Mouse (Mus musculus) liver, embryonic 15.5 days (tissue): ENCODE measurements at regions not wholly inside any gene's neighbourhood (a gene's known extent, or its start where the extent isn't known, plus 50 kb on each side); places are given as distances from the start of the nearest gene placed in this dataset.

Experiments used
- ATAC-seq: fragments of 200-750 bp; cut with Nextera tagmentation; 2 replicates; pipeline ENCODE4 v1.8.0; 2017; ENCODE audit warnings: moderate number of reproducible peaks, mild to moderate bottlenecking, moderate library complexity; ENCODE audit not compliant: insufficient read depth
- H3K27ac ChIP-seq: fragments of 300-500 bp; sonication (generic); replicated peaks from 2 replicates; pipeline ENCODE4 v1.5.1; 2015; ENCODE audit warnings: mild to moderate bottlenecking, inconsistent platforms
- H3K27me3 ChIP-seq: fragments of 300-500 bp; sonication (generic); 2 replicates; pipeline ENCODE4 v1.6.1; 2015; ENCODE audit warnings: mild to moderate bottlenecking, inconsistent platforms
- H3K36me3 ChIP-seq: fragments of 300-500 bp; sonication (generic); replicated peaks from 2 replicates; pipeline ENCODE4 v1.6.1; 2015; ENCODE audit warnings: moderate library complexity, mild to moderate bottlenecking, inconsistent platforms
- H3K4me1 ChIP-seq: fragments of 300-500 bp; sonication (generic); replicated peaks from 2 replicates; pipeline ENCODE4 v1.6.1; 2015; ENCODE audit warnings: inconsistent platforms
- H3K4me2 ChIP-seq: fragments of 300-500 bp; sonication (generic); 2 replicates; pipeline ENCODE4 v1.6.1; 2015; ENCODE audit warnings: moderate library complexity, mild to moderate bottlenecking, inconsistent platforms
- H3K4me3 ChIP-seq: fragments of 300-500 bp; sonication (generic); replicated peaks from 2 replicates; pipeline ENCODE4 v1.5.1; 2015; ENCODE audit warnings: mild to moderate bottlenecking, inconsistent platforms
- H3K9ac ChIP-seq: fragments of 300-500 bp; sonication (generic); 2 replicates; pipeline ENCODE4 v1.6.1; 2015; ENCODE audit warnings: moderate library complexity, mild to moderate bottlenecking, inconsistent platforms
- H3K9me3 ChIP-seq: fragments of 300-500 bp; sonication (generic); replicated peaks from 2 replicates; pipeline ENCODE4 v1.6.1; 2016; ENCODE audit warnings: inconsistent platforms
- WGBS: fragments of 180-500 bp; shearing (Covaris S2); methylation state at CpG from one replicate; pipeline ENCODE4 v1.1.7; 2015; ENCODE audit warnings: mixed read lengths; ENCODE audit not compliant: insufficient replicate concordance; 5-methylcytosine and 5-hydroxymethylcytosine counted together

GRCm38 (mm10) chr8:89833715-89834114 lies 514.4 kb downstream of the Tox3 start:
- Histone ChIP-seq H3K4me1 (no peaks in the 10 kb centered on the region), H3K36me3 (no peaks in the 10 kb centered on the region), H3K9ac (no peak overlapping the region), H3K9me3 (no peaks in the 10 kb centered on the region), H3K27ac (no peak overlapping the region), H3K4me3 (no peak overlapping the region), H3K4me2 (no peak overlapping the region), H3K27me3 (no peaks in the 10 kb centered on the region)
- WGBS, result 55% methylated on average over 4 of the region's 4 CpGs
- no peak for ATAC-seq

- Histone ChIP-seq H3K9ac (no peak overlapping the region), H3K4me3 (no peak overlapping the region), H3K4me2 (no peak overlapping the region), H3K4me1 (no peaks in the 10 kb centered on the region), H3K36me3 (no peaks in the 10 kb centered on the region), H3K27ac (no peak overlapping the region), H3K27me3 (no peaks in the 10 kb centered on the region), H3K9me3 (no peaks in the 10 kb centered on the region)
- WGBS, result 30% methylated on average over 3 of the region's 3 CpGs
- no peak for ATAC-seq
Measured at GRCm38 (mm10) chr8:89824586-89824985, 523.6 kb downstream of the Tox3 start.

GRCm38 (mm10) chr8:89823631-89824030 lies 524.5 kb downstream of the Tox3 start:
- ATAC-seq, result no peak

DNA sequence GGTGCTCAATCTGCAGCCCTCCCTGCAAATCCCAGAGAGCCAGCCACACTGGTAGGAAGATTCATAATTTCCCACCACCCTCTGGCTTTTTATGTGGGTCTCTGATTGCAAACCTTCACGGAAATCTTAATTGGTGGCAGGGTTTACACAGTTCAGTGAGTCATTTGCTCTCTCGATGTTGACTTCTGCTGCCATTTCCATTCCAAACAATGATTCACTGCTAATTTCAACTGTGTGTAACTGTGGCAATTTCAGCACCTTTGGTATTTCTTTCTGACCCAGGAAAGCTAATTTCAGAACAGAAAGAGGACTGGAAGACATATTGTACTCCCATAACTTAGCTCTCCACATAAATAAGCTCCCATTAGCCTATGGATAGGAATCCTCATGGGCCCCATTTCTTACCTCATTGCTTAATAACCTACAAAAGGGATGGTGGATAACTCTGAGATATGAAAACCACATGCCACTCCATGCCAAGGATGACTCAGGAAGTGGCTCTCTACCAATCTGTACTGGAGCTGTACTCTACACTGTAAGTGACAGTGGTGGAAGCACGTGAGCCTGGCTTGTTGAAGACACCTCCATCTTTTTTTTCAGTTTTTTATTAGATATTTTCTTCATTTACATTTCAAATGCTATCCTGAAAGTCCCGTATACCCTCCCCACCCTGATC lies 536.0 kb downstream of the Tox3 start:
- H3K9ac ChIP-seq, result no peak overlapping the region
- H3K27ac ChIP-seq, result no peak overlapping the region
- no peaks in the 10 kb centered on the region for H3K4me1 ChIP-seq
- no peak overlapping the region for H3K4me2 ChIP-seq
- no peak for ATAC-seq
- H3K9me3 ChIP-seq, result no peaks in the 10 kb centered on the region
- no peaks in the 10 kb centered on the region for H3K36me3 ChIP-seq
- no peaks in the 10 kb centered on the region for H3K27me3 ChIP-seq
- 50% methylated on average over 4 of the region's 4 CpGs for WGBS
- no peak overlapping the region for H3K4me3 ChIP-seq

More at GRCm38 (mm10) chr8:89823631-89824030, 524.5 kb downstream of the Tox3 start:
- H3K9me3 ChIP-seq, result no peaks in the 10 kb centered on the region
- no peak overlapping the region for H3K4me3 ChIP-seq
- no peak overlapping the region for H3K27ac ChIP-seq
- H3K27me3 ChIP-seq, result no peaks in the 10 kb centered on the region
- no peak overlapping the region for H3K9ac ChIP-seq
- H3K36me3 ChIP-seq, result no peaks in the 10 kb centered on the region
- H3K4me1 ChIP-seq, result no peaks in the 10 kb centered on the region
- H3K4me2 ChIP-seq, result no peak overlapping the region

DNA sequence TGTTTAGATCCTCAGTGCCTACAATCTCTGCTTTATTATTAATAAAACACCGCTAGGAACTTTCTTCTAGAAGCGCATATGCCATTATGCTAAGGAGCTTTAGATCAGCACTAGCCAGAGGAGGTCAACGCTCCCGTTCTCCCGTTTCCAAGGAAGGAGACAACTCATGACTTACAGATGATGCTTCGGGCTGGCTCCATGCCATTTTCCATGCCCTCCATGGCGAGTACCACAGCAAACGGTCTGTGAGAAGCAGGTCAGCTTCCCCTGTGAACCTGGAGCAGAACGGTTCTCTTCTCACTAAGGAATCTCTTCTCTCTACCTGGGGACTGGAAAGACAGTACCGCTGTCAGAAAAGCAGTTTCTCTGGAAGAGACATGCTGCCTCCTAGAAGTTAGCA lies 559.8 kb downstream of the Tox3 start:
- no peak for ATAC-seq
- H3K4me3 ChIP-seq, result no peak overlapping the region
- no peaks in the 10 kb centered on the region for H3K9me3 ChIP-seq
- no peaks in the 10 kb centered on the region for H3K27me3 ChIP-seq
- H3K4me2 ChIP-seq, result no peak overlapping the region
- no peaks in the 10 kb centered on the region for H3K36me3 ChIP-seq
- WGBS, result 62% methylated on average over 10 of the region's 10 CpGs
- no peak overlapping the region for H3K9ac ChIP-seq
- no peaks in the 10 kb centered on the region for H3K4me1 ChIP-seq
- H3K27ac ChIP-seq, result no peak overlapping the region

- H3K27me3 ChIP-seq, result no peaks in the 10 kb centered on the region
- ATAC-seq, result no peak
- WGBS, result 62% methylated on average over 17 of the region's 17 CpGs
Measured at GRCm38 (mm10) chr8:89787050-89787905, 560.9 kb downstream of the Tox3 start.

GRCm38 (mm10) chr8:89785011-89785410 lies 563.1 kb downstream of the Tox3 start:
- no peak for ATAC-seq
- H3K4me1 ChIP-seq, result no peaks in the 10 kb centered on the region
- no peak overlapping the region for H3K4me3 ChIP-seq
- 17% methylated on average over 7 of the region's 7 CpGs for WGBS
- H3K4me2 ChIP-seq, result no peak overlapping the region
- no peaks in the 10 kb centered on the region for H3K27me3 ChIP-seq
- no peak overlapping the region for H3K9ac ChIP-seq
- no peak overlapping the region for H3K27ac ChIP-seq
- H3K9me3 ChIP-seq, result no peaks in the 10 kb centered on the region
- H3K36me3 ChIP-seq, result no peaks in the 10 kb centered on the region

More at GRCm38 (mm10) chr8:89787050-89787905, 560.9 kb downstream of the Tox3 start:
- H3K9ac ChIP-seq, result no peak overlapping the region
- no peak overlapping the region for H3K4me2 ChIP-seq
- no peak overlapping the region for H3K4me3 ChIP-seq
- no peaks in the 10 kb centered on the region for H3K36me3 ChIP-seq
- no peak overlapping the region for H3K27ac ChIP-seq
- H3K4me1 ChIP-seq, result no peaks in the 10 kb centered on the region
- H3K9me3 ChIP-seq, result no peaks in the 10 kb centered on the region

DNA sequence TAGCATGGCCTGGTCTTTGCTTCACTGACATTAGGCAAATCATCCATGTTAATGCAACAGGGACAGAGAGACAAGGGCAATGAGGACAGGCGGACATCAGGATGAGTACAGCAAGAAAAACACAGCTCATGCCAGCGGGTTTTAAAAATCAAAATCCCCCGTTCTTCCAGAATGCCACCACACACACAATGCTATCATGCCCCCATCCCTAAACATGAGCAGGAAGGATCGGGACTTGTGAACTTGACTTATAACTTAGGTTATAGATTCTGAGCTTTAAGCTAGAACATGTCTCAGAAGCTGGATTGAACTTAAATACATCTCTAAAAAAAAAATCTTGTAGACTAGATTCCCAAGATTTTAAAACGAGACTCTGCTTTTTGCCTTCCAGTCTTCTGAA lies 564.8 kb downstream of the Tox3 start:
- Histone ChIP-seq H3K27ac (no peak overlapping the region), H3K27me3 (no peaks in the 10 kb centered on the region), H3K36me3 (no peaks in the 10 kb centered on the region), H3K4me3 (no peak overlapping the region), H3K9me3 (no peaks in the 10 kb centered on the region), H3K4me2 (no peak overlapping the region), H3K4me1 (no peaks in the 10 kb centered on the region), H3K9ac (no peak overlapping the region)
- 67% methylated on average over 5 of the region's 5 CpGs for WGBS
- no peak for ATAC-seq

GRCm38 (mm10) chr8:89766387-89766786 lies 581.8 kb downstream of the Tox3 start:
- H3K4me2 ChIP-seq, result no peak overlapping the region
- no peak overlapping the region for H3K9ac ChIP-seq
- no peaks in the 10 kb centered on the region for H3K36me3 ChIP-seq
- H3K27me3 ChIP-seq, result no peaks in the 10 kb centered on the region
- no peaks in the 10 kb centered on the region for H3K9me3 ChIP-seq
- WGBS, result 32% methylated on average over 4 of the region's 4 CpGs
- no peaks in the 10 kb centered on the region for H3K4me1 ChIP-seq
- ATAC-seq, result no peak
- no peak overlapping the region for H3K4me3 ChIP-seq
- H3K27ac ChIP-seq, result no peak overlapping the region

DNA sequence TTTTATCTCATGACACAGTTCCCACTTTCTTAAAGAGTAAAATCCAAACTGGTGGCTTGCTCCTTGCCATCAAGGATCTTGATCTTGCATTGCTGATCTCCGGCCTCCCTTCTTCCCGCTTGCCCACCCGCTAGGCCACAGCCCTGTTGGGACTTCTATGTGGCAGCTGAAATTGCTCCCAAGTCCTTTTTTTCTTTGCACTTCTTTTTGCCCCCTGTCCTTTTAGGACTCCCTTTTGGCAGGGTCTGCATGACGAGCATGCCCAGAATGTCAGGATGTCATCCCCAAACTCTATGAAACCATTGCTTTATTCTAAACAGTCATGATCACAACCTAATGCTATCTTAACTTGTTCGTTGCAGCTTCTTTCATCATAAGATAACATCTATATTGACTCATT lies 588.6 kb downstream of the Tox3 start:
- no peak for ATAC-seq
- WGBS, result 69% methylated on average over 5 of the region's 5 CpGs
- Histone ChIP-seq H3K9me3 (no peaks in the 10 kb centered on the region), H3K4me3 (no peak overlapping the region), H3K4me1 (no peaks in the 10 kb centered on the region), H3K27me3 (no peaks in the 10 kb centered on the region), H3K4me2 (no peak overlapping the region), H3K9ac (no peak overlapping the region), H3K36me3 (no peaks in the 10 kb centered on the region), H3K27ac (no peak overlapping the region)

- Histone ChIP-seq H3K9ac (no peak overlapping the region), H3K4me3 (no peak overlapping the region), H3K27me3 (no peaks in the 10 kb centered on the region), H3K36me3 (no peaks in the 10 kb centered on the region), H3K4me1 (no peaks in the 10 kb centered on the region), H3K27ac (no peak overlapping the region), H3K4me2 (no peak overlapping the region), H3K9me3 (no peaks in the 10 kb centered on the region)
- ATAC-seq, result no peak
- 59% methylated on average over 10 of the region's 10 CpGs for WGBS
Measured at GRCm38 (mm10) chr8:89758695-89759094, 589.4 kb downstream of the Tox3 start.
